Mouse (Mus musculus): ENCODE results near the gene Thsd4. TPM values are rescaled to one million over a fixed set of nuclear protein-coding genes. Genes with fewer than 3 reads are reported as not detected.

Thsd4 gene
- polyA plus RNA-seq (2015; fragmentation: Illumina TruSeq; extraction: RNeasy Lipid Tissue Mini Kit (QIAGEN cat#74804); ENCODE audit: insufficient read depth, low replicate concordance) = 0.69 TPM

DNA sequence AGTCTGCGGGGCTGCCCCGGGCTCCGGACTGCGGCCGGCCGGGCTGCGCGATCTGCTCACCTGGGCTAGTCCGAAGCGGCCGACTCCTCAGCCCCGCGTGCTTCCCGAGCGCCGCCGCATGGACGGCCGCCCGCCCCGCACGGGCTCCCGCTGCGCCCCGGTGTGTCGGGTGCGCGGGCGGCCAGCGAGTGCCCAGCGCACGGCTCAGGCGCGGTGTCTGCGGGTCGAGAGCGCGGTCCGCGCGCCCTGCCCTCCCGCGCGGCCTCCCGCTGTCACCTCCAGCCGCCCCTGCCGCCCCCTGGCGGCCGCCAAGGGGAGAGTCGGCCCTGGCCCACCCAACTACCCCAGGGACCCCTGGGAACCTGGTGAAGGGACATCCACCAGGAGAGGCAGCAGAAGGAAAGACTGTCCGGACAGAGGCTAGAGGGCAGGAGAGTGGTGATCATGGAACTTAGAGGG is at the start of gene Thsd4:
Gene Thsd4, minus strand, starts transcription at position 241 of the 459 bp plus-strand sequence.

DNA sequence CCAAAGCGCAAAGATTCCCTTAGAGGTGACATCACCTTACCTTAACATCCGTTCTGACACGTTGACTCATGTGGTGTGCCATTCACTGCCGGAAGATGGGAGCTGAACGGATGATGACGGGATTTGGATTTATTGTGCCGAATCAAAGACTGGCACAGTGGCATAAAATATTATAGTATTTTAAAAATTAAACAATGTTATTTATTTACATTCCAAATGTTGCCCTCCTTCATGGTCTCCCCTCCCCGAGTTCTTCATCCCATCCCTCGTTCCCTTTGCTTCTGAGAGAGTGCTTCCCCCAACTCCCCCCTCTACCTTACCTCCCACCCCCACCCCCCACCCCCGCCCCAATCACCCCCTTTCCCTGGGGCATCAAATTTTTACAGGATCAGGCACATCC is 561.3 kb downstream of the Thsd4 start, which contains the start of gene Nr2e3:
Gene Nr2e3, minus strand, starts transcription at position 101 of the 400 bp plus-strand sequence.

Other genes starting within 250 kb of the Thsd4 start
- gene Lrrc49, start 166.1 kb upstream of the Thsd4 start, polyA plus RNA-seq (2015; fragmentation: Illumina TruSeq; extraction: RNeasy Lipid Tissue Mini Kit (QIAGEN cat#74804); ENCODE audit: insufficient read depth, low replicate concordance) = 3.0 TPM
- gene Larp6, start 190.9 kb upstream of the Thsd4 start, polyA plus RNA-seq (2015; fragmentation: Illumina TruSeq; extraction: RNeasy Lipid Tissue Mini Kit (QIAGEN cat#74804); ENCODE audit: insufficient read depth, low replicate concordance) = 1.3 TPM

Measured in spleen, adult 10 weeks (tissue).